Mouse (Mus musculus): ENCODE measurements at regions not wholly inside any gene's neighbourhood (a gene's known extent, or its start where the extent isn't known, plus 50 kb on each side); places are given as distances from the start of the nearest gene placed in this dataset.
A peak's percentile ranks its signal among the peaks of the same experiment; 100 is the strongest.

- DNase-seq = no peak
Observed at GRCm38 (mm10) chr2:46149848-46150247, 1032.7 kb upstream of the Zeb2 start.

GRCm38 (mm10) chr2:46119871-46120270 lies 1002.7 kb upstream of the Zeb2 start:
- DNase-seq = no peak

GRCm38 (mm10) chr2:46106991-46107390 lies 989.8 kb upstream of the Zeb2 start:
- no peak for DNase-seq

GRCm38 (mm10) chr2:46065034-46065802 lies 948.0 kb upstream of the Zeb2 start:
- no peak for DNase-seq

- DNase-seq = no peak
Observed at GRCm38 (mm10) chr2:46055729-46056128, 938.5 kb upstream of the Zeb2 start.

- DNase-seq = no peak
Observed at GRCm38 (mm10) chr2:46054902-46055301, 937.7 kb upstream of the Zeb2 start.

GRCm38 (mm10) chr2:46021854-46022253 lies 904.7 kb upstream of the Zeb2 start:
- DNase-seq = no peak

GRCm38 (mm10) chr2:46013771-46014269 lies 896.6 kb upstream of the Zeb2 start:
- DNase-seq = no peak

GRCm38 (mm10) chr2:46012716-46013115 lies 895.5 kb upstream of the Zeb2 start:
- DNase-seq = no peak

GRCm38 (mm10) chr2:45975157-45975556 lies 858.0 kb upstream of the Zeb2 start:
- DNase-seq = no peak

- DNase-seq = no peak
Observed at GRCm38 (mm10) chr2:45968635-45969034, 851.4 kb upstream of the Zeb2 start.

- no peak for DNase-seq
Observed at GRCm38 (mm10) chr2:45956792-45957330, 839.7 kb upstream of the Zeb2 start.

GRCm38 (mm10) chr2:45948758-45949157 lies 831.6 kb upstream of the Zeb2 start:
- no peak for DNase-seq

GRCm38 (mm10) chr2:45925791-45926480 lies 808.7 kb upstream of the Zeb2 start:
- DNase-seq = no peak

GRCm38 (mm10) chr2:45908871-45909270 lies 791.7 kb upstream of the Zeb2 start:
- DNase-seq = no peak

GRCm38 (mm10) chr2:45904623-45905235 lies 787.5 kb upstream of the Zeb2 start:
- DNase-seq = no peak

GRCm38 (mm10) chr2:45904090-45904489 lies 786.9 kb upstream of the Zeb2 start:
- DNase-seq = no peak

GRCm38 (mm10) chr2:45903350-45903749 lies 786.2 kb upstream of the Zeb2 start:
- DNase-seq = no peak

GRCm38 (mm10) chr2:45901892-45902291 lies 784.7 kb upstream of the Zeb2 start:
- DNase-seq = no peak

GRCm38 (mm10) chr2:45884680-45885079 lies 767.5 kb upstream of the Zeb2 start:
- DNase-seq = no peak

- DNase-seq = no peak
Observed at GRCm38 (mm10) chr2:45878656-45879055, 761.5 kb upstream of the Zeb2 start.

- peak; percentile 21 to 78 for DNase-seq
Observed at GRCm38 (mm10) chr2:45859901-45860331, 742.7 kb upstream of the Zeb2 start.

- no peak for DNase-seq
Observed at GRCm38 (mm10) chr2:45859445-45859844, 742.2 kb upstream of the Zeb2 start.

Measured in kidney, postnatal 25 days (tissue).